Mouse (Mus musculus) forebrain, embryonic 16.5 days (tissue): ENCODE measurements around the gene Selenbp1. TPM values are rescaled to one million over a fixed set of nuclear protein-coding genes. Genes with fewer than 3 reads are reported as not detected.
"Not testable (repeated sequence)": the region's sequence is repeated elsewhere in the genome, so short reads cannot be mapped to it uniquely, and the experiment has no call there.

Source experiments
- ATAC-seq: fragments of 200-750 bp; cut with Nextera tagmentation; 2 replicates; pipeline ENCODE4 v1.8.0; 2017; ENCODE audit warnings: mild to moderate bottlenecking, moderate library complexity
- H3K27ac ChIP-seq: fragments of 300-500 bp; sonication (generic); 2 replicates; pipeline ENCODE4 v1.5.1; 2014; ENCODE audit warnings: low read length, control low read depth
- H3K27me3 ChIP-seq: fragments of 300-500 bp; sonication (generic); replicated peaks from 2 replicates; pipeline ENCODE4 v1.6.1; 2014; ENCODE audit warnings: low read length; ENCODE audit not compliant: control insufficient read depth, insufficient read depth
- H3K36me3 ChIP-seq: fragments of 300-500 bp; sonication (generic); 2 replicates; pipeline ENCODE4 v1.6.1; 2014; ENCODE audit not compliant: control insufficient read depth, insufficient read depth
- H3K4me1 ChIP-seq: fragments of 300-500 bp; sonication (generic); replicated peaks from 2 replicates; pipeline ENCODE4 v1.6.1; 2014; ENCODE audit warnings: low read length; ENCODE audit not compliant: control insufficient read depth, insufficient read depth
- H3K4me2 ChIP-seq: fragments of 300-500 bp; sonication (generic); 2 replicates; pipeline ENCODE4 v1.6.1; 2014; ENCODE audit warnings: mild to moderate bottlenecking, low read length, control low read depth
- H3K4me3 ChIP-seq: fragments of 300-500 bp; sonication (generic); replicated peaks from 2 replicates; pipeline ENCODE4 v1.5.1; 2014; ENCODE audit warnings: mild to moderate bottlenecking, low read length, control low read depth
- H3K9ac ChIP-seq: fragments of 300-500 bp; sonication (generic); replicated peaks from 2 replicates; pipeline ENCODE4 v1.6.1; 2014; ENCODE audit warnings: low read depth, low read length, control low read depth
- H3K9me3 ChIP-seq: fragments of 300-500 bp; sonication (generic); 2 replicates; pipeline ENCODE4 v1.6.1; 2016; ENCODE audit warnings: low read length; ENCODE audit not compliant: control insufficient read depth
- WGBS: fragments of 180-500 bp; shearing (Covaris S2); extraction: QIAGEN DNeasy Blood & Tissue Kit; methylation state at CpG from one replicate; pipeline ENCODE4 v1.1.7; 2014; 5-methylcytosine and 5-hydroxymethylcytosine counted together
- polyA plus RNA-seq: library from polyadenylated mRNA; unstranded; fragments of >200 nt; fragmentation: Nextera tagmentation; extraction: Ambion mirVana; gene quantifications from 2 replicates; pipeline ENCODE4 v1.2.1, GENCODE M21; 2015

Selenbp1 gene
- polyA plus RNA-seq, 1 experiment from 2014 or later, result 8.5 TPM

GRCm38 (mm10) chr3:94915903-94916741 is 16.7 kb upstream of the Selenbp1 start:
- Histone ChIP-seq H3K4me1 (no peaks in the 10 kb centered on the region), H3K4me2 (no peak overlapping the region), H3K9ac (no peak overlapping the region), H3K4me3 (no peak overlapping the region), H3K27me3 (no peaks in the 10 kb centered on the region), H3K27ac (no peak overlapping the region), H3K36me3 (no peaks in the 10 kb centered on the region), H3K9me3 (no peaks in the 10 kb centered on the region)
- ATAC-seq, result no peak
- 66% methylated on average over 7 of the region's 7 CpGs for WGBS

- no peak overlapping the region for H3K9ac ChIP-seq
- no peaks in the 10 kb centered on the region for H3K9me3 ChIP-seq
- H3K27ac ChIP-seq, result no peak overlapping the region
- no peak overlapping the region for H3K4me3 ChIP-seq
- H3K4me2 ChIP-seq, result no peak overlapping the region
- H3K27me3 ChIP-seq, result no peaks in the 10 kb centered on the region
- ATAC-seq, result no peak
- H3K4me1 ChIP-seq, result no peaks in the 10 kb centered on the region
- 37% methylated on average over 14 of the region's 14 CpGs for WGBS
- H3K36me3 ChIP-seq, result no peaks in the 10 kb centered on the region
These were observed 15.0 kb upstream of the Selenbp1 start for GRCm38 (mm10) chr3:94917816-94918361.

GRCm38 (mm10) chr3:94918845-94919244 is 14.0 kb upstream of the Selenbp1 start:
- H3K4me1 ChIP-seq, result no peaks in the 10 kb centered on the region
- 76% methylated on average over 4 of the region's 4 CpGs for WGBS
- no peak overlapping the region for H3K9ac ChIP-seq
- no peak overlapping the region for H3K4me2 ChIP-seq
- no peak overlapping the region for H3K4me3 ChIP-seq
- no peak overlapping the region for H3K27ac ChIP-seq
- H3K9me3 ChIP-seq, result no peaks in the 10 kb centered on the region
- no peaks in the 10 kb centered on the region for H3K36me3 ChIP-seq
- no peaks in the 10 kb centered on the region for H3K27me3 ChIP-seq
- ATAC-seq, result no peak

- Histone ChIP-seq H3K27ac (no peak overlapping the region), H3K9ac (no peak overlapping the region), H3K9me3 (no peaks in the 10 kb centered on the region), H3K27me3 (no peaks in the 10 kb centered on the region), H3K36me3 (no peaks in the 10 kb centered on the region), H3K4me2 (no peak overlapping the region), H3K4me1 (no peaks in the 10 kb centered on the region), H3K4me3 (no peak overlapping the region)
- no peak for ATAC-seq
- WGBS, result 44% methylated on average over 3 of the region's 3 CpGs
These were observed 11.8 kb upstream of the Selenbp1 start for GRCm38 (mm10) chr3:94921104-94921503.

- Histone ChIP-seq H3K27me3 (no peaks in the 10 kb centered on the region), H3K9ac (no peak overlapping the region), H3K4me1 (no peaks in the 10 kb centered on the region), H3K9me3 (no peaks in the 10 kb centered on the region), H3K4me2 (no peak overlapping the region), H3K36me3 (no peaks in the 10 kb centered on the region), H3K27ac (no peak overlapping the region), H3K4me3 (no peak overlapping the region)
- WGBS, result 39% methylated on average over 3 of the region's 3 CpGs
- no peak for ATAC-seq
These were observed 10.5 kb upstream of the Selenbp1 start for GRCm38 (mm10) chr3:94922333-94922732.

- H3K36me3 ChIP-seq, result no peaks in the 10 kb centered on the region
- ATAC-seq, result no peak
- no peaks in the 10 kb centered on the region for H3K9me3 ChIP-seq
- no peak overlapping the region for H3K4me3 ChIP-seq
- H3K27ac ChIP-seq, result no peak overlapping the region
- no peak overlapping the region for H3K9ac ChIP-seq
- H3K4me1 ChIP-seq, result no peaks in the 10 kb centered on the region
- WGBS, result 83% methylated on average over 8 of the region's 8 CpGs
- no peak overlapping the region for H3K4me2 ChIP-seq
- H3K27me3 ChIP-seq, result no peaks in the 10 kb centered on the region
These were observed 8.2 kb upstream of the Selenbp1 start for GRCm38 (mm10) chr3:94924688-94925087.

GRCm38 (mm10) chr3:94926301-94926736 is 6.5 kb upstream of the Selenbp1 start:
- not testable (repeated sequence) for H3K27me3 ChIP-seq, H3K9ac ChIP-seq, H3K9me3 ChIP-seq, H3K4me2 ChIP-seq, ATAC-seq, H3K4me1 ChIP-seq, H3K27ac ChIP-seq, H3K36me3 ChIP-seq, H3K4me3 ChIP-seq
- WGBS, result 44% methylated on average over 4 of the region's 4 CpGs

GRCm38 (mm10) chr3:94928979-94929378 is 3.9 kb upstream of the Selenbp1 start:
- not testable (repeated sequence) for H3K27ac ChIP-seq, H3K4me1 ChIP-seq, H3K9ac ChIP-seq, H3K27me3 ChIP-seq, ATAC-seq, H3K9me3 ChIP-seq, H3K4me3 ChIP-seq, H3K4me2 ChIP-seq, H3K36me3 ChIP-seq
- WGBS, result 87% methylated on average over 4 of the region's 4 CpGs

- H3K9ac ChIP-seq, H3K9me3 ChIP-seq, H3K4me2 ChIP-seq, H3K27ac ChIP-seq, ATAC-seq, H3K27me3 ChIP-seq, H3K4me3 ChIP-seq, H3K36me3 ChIP-seq, H3K4me1 ChIP-seq: not testable (repeated sequence)
- 44% methylated on average over 7 of the region's 7 CpGs for WGBS
These were observed 2.2 kb upstream of the Selenbp1 start for GRCm38 (mm10) chr3:94930386-94931266.
